Mouse (Mus musculus) cerebellum, adult 9-10 months (tissue): ENCODE data around the gene Chmp2b.

Experiments used
- DNase-seq: peaks from one replicate; pipeline ENCODE4 v3.0.0; 2022

Chmp2b gene

GRCm38 (mm10) chr16:65561963-65562863 is at the start of gene Chmp2b:
Gene Chmp2b, minus strand, starts transcription at chr16:65562726.
- peak; percentile 90 for DNase-seq

- DNase-seq = no peak
These were observed 49.2 kb upstream of the Chmp2b start for GRCm38 (mm10) chr16:65611678-65612077.

GRCm38 (mm10) chr16:65600798-65601197 is 38.3 kb upstream of the Chmp2b start:
- no peak for DNase-seq

- no peak for DNase-seq
These were observed 23.8 kb upstream of the Chmp2b start for GRCm38 (mm10) chr16:65586111-65586865.

GRCm38 (mm10) chr16:65585699-65586098 is 23.2 kb upstream of the Chmp2b start:
- DNase-seq = no peak

GRCm38 (mm10) chr16:65577298-65578029 is 14.9 kb upstream of the Chmp2b start:
- DNase-seq = no peak

- DNase-seq = no peak
These were observed 6.3 kb upstream of the Chmp2b start for GRCm38 (mm10) chr16:65568853-65569252.

GRCm38 (mm10) chr16:65564951-65565350 is 2.4 kb upstream of the Chmp2b start:
- no peak for DNase-seq

- DNase-seq = peak; percentile 24
These were observed 1.8 kb upstream of the Chmp2b start for GRCm38 (mm10) chr16:65564306-65564705.

- DNase-seq = no peak
These were observed 309 bp upstream of the Chmp2b start for GRCm38 (mm10) chr16:65562864-65563206.

GRCm38 (mm10) chr16:65560996-65561962 is 1.2 kb downstream of the Chmp2b start:
- DNase-seq = peak; percentile 36

GRCm38 (mm10) chr16:65559591-65559990 is 2.9 kb downstream of the Chmp2b start:
- no peak for DNase-seq

GRCm38 (mm10) chr16:65557369-65557768 is 5.2 kb downstream of the Chmp2b start:
- DNase-seq = no peak

GRCm38 (mm10) chr16:65554267-65554666 is 8.3 kb downstream of the Chmp2b start:
- DNase-seq = no peak

GRCm38 (mm10) chr16:65550814-65551213 is 11.7 kb downstream of the Chmp2b start:
- DNase-seq = no peak

- no peak for DNase-seq
These were observed 13.6 kb downstream of the Chmp2b start for GRCm38 (mm10) chr16:65548960-65549359.

GRCm38 (mm10) chr16:65543676-65544293 is 18.7 kb downstream of the Chmp2b start:
- no peak for DNase-seq

- DNase-seq = peak; percentile 14
These were observed 29.1 kb downstream of the Chmp2b start for GRCm38 (mm10) chr16:65533315-65533999.

- DNase-seq = peak; percentile 11
These were observed 30.9 kb downstream of the Chmp2b start for GRCm38 (mm10) chr16:65531663-65532062.

GRCm38 (mm10) chr16:65529589-65529988 is 32.9 kb downstream of the Chmp2b start:
- DNase-seq = no peak

- DNase-seq = no peak
These were observed 35.8 kb downstream of the Chmp2b start for GRCm38 (mm10) chr16:65526695-65527094.
